Mouse (Mus musculus): ENCODE measurements around the gene Trnp1. TPM values are rescaled to one million over a fixed set of nuclear protein-coding genes. Genes with fewer than 3 reads are reported as not detected.

Trnp1 gene
- polyA plus RNA-seq, 1 experiment: 8.2 TPM

GRCm38 (mm10) chr4:133493895-133494294 lies 4.5 kb downstream of the Trnp1 start:
- no peak for DNase-seq (ENCODE audit: low read depth)
- TF ChIP-seq POLR2A (IDR thresholded peaks at IDR 0.05; ENCODE audit: borderline replicate concordance, extremely low read depth, insufficient read depth, insufficient read length, poor library complexity, severe bottlenecking): no peak
- TF ChIP-seq CTCF (IDR thresholded peaks at IDR 0.05; ENCODE audit: borderline replicate concordance, extremely low read depth, insufficient read depth, insufficient read length): no peak

- TF ChIP-seq CTCF (IDR thresholded peaks at IDR 0.05; ENCODE audit: borderline replicate concordance, extremely low read depth, insufficient read depth, insufficient read length) (no peak), POLR2A (IDR thresholded peaks at IDR 0.05; ENCODE audit: borderline replicate concordance, extremely low read depth, insufficient read depth, insufficient read length, poor library complexity, severe bottlenecking) (no peak)
- no peak for DNase-seq (ENCODE audit: low read depth)
Measured at GRCm38 (mm10) chr4:133491800-133492199, 6.5 kb downstream of the Trnp1 start.

- no peak for DNase-seq (ENCODE audit: low read depth)
Measured at GRCm38 (mm10) chr4:133489489-133490245, 8.7 kb downstream of the Trnp1 start.

GRCm38 (mm10) chr4:133488619-133489392 lies 9.5 kb downstream of the Trnp1 start:
- no peak for DNase-seq (ENCODE audit: low read depth)
- no peak for TF ChIP-seq POLR2A (IDR thresholded peaks at IDR 0.05; ENCODE audit: borderline replicate concordance, extremely low read depth, insufficient read depth, insufficient read length, poor library complexity, severe bottlenecking)
- TF ChIP-seq CTCF (IDR thresholded peaks at IDR 0.05; ENCODE audit: borderline replicate concordance, extremely low read depth, insufficient read depth, insufficient read length): no peak

More at GRCm38 (mm10) chr4:133489489-133490245, 8.7 kb downstream of the Trnp1 start:
- TF ChIP-seq CTCF (IDR thresholded peaks at IDR 0.05; ENCODE audit: borderline replicate concordance, extremely low read depth, insufficient read depth, insufficient read length) (no peak), POLR2A (IDR thresholded peaks at IDR 0.05; ENCODE audit: borderline replicate concordance, extremely low read depth, insufficient read depth, insufficient read length, poor library complexity, severe bottlenecking) (no peak)

GRCm38 (mm10) chr4:133486673-133487357 lies 11.5 kb downstream of the Trnp1 start:
- no peak for DNase-seq (ENCODE audit: low read depth)
- TF ChIP-seq POLR2A (IDR thresholded peaks at IDR 0.05; ENCODE audit: borderline replicate concordance, extremely low read depth, insufficient read depth, insufficient read length, poor library complexity, severe bottlenecking) (no peak), CTCF (IDR thresholded peaks at IDR 0.05; ENCODE audit: borderline replicate concordance, extremely low read depth, insufficient read depth, insufficient read length) (no peak)

GRCm38 (mm10) chr4:133485691-133486425 lies 12.5 kb downstream of the Trnp1 start:
- no peak for DNase-seq (ENCODE audit: low read depth)
- no peak for TF ChIP-seq CTCF (IDR thresholded peaks at IDR 0.05; ENCODE audit: borderline replicate concordance, extremely low read depth, insufficient read depth, insufficient read length)
- no peak for TF ChIP-seq POLR2A (IDR thresholded peaks at IDR 0.05; ENCODE audit: borderline replicate concordance, extremely low read depth, insufficient read depth, insufficient read length, poor library complexity, severe bottlenecking)

- no peak for TF ChIP-seq CTCF (IDR thresholded peaks at IDR 0.05; ENCODE audit: borderline replicate concordance, extremely low read depth, insufficient read depth, insufficient read length)
- TF ChIP-seq POLR2A (IDR thresholded peaks at IDR 0.05; ENCODE audit: borderline replicate concordance, extremely low read depth, insufficient read depth, insufficient read length, poor library complexity, severe bottlenecking): no peak
- no peak for DNase-seq (ENCODE audit: low read depth)
Measured at GRCm38 (mm10) chr4:133484266-133485025, 13.9 kb downstream of the Trnp1 start.

GRCm38 (mm10) chr4:133482479-133482878 lies 15.9 kb downstream of the Trnp1 start:
- no peak for TF ChIP-seq POLR2A (IDR thresholded peaks at IDR 0.05; ENCODE audit: borderline replicate concordance, extremely low read depth, insufficient read depth, insufficient read length, poor library complexity, severe bottlenecking)
- no peak for TF ChIP-seq CTCF (IDR thresholded peaks at IDR 0.05; ENCODE audit: borderline replicate concordance, extremely low read depth, insufficient read depth, insufficient read length)
- no peak for DNase-seq (ENCODE audit: low read depth)

GRCm38 (mm10) chr4:133481488-133481887 lies 16.9 kb downstream of the Trnp1 start:
- TF ChIP-seq POLR2A (IDR thresholded peaks at IDR 0.05; ENCODE audit: borderline replicate concordance, extremely low read depth, insufficient read depth, insufficient read length, poor library complexity, severe bottlenecking) (no peak), CTCF (IDR thresholded peaks at IDR 0.05; ENCODE audit: borderline replicate concordance, extremely low read depth, insufficient read depth, insufficient read length) (no peak)
- no peak for DNase-seq (ENCODE audit: low read depth)

GRCm38 (mm10) chr4:133480754-133481153 lies 17.6 kb downstream of the Trnp1 start:
- TF ChIP-seq POLR2A (IDR thresholded peaks at IDR 0.05; ENCODE audit: borderline replicate concordance, extremely low read depth, insufficient read depth, insufficient read length, poor library complexity, severe bottlenecking): no peak
- no peak for TF ChIP-seq CTCF (IDR thresholded peaks at IDR 0.05; ENCODE audit: borderline replicate concordance, extremely low read depth, insufficient read depth, insufficient read length)
- no peak for DNase-seq (ENCODE audit: low read depth)

All from brain, embryonic 14.5 days (tissue).